Mouse (Mus musculus) spleen, adult 2 months (tissue): Measurements from ENCODE around the gene Bank1. TPM values are rescaled to one million over a fixed set of nuclear protein-coding genes. Genes with fewer than 3 reads are reported as not detected.
"Not testable (repeated sequence)": the region's sequence is repeated elsewhere in the genome, so short reads cannot be mapped to it uniquely, and the experiment has no call there.

ENCODE experiments used
- DNase-seq, 2 experiments: peaks; one replicate each; pipeline versions ENCODE4 v3.0.0 to v3.0.0-alpha.2; 2012 to 2021; ENCODE audit warnings: low spot score in 2 of 2, low read depth in 1 of 2
- H3K27ac ChIP-seq: fragments of 200-500 bp; 2 replicates; pipeline ENCODE4 v1.5.1; 2012; ENCODE audit warnings: low read length, inconsistent platforms; ENCODE audit not compliant: insufficient read depth
- H3K27me3 ChIP-seq: fragments of 200-500 bp; 2 replicates; pipeline ENCODE4 v1.6.1; 2012; ENCODE audit warnings: mild to moderate bottlenecking, moderate library complexity, low read length, inconsistent platforms; ENCODE audit not compliant: control insufficient read depth, insufficient read depth
- H3K36me3 ChIP-seq: fragments of 200-500 bp; 2 replicates; pipeline ENCODE4 v1.6.1; 2012; ENCODE audit warnings: mild to moderate bottlenecking, low read length, inconsistent platforms; ENCODE audit not compliant: control insufficient read depth, insufficient read depth
- H3K4me1 ChIP-seq: fragments of 200-500 bp; 2 replicates; pipeline ENCODE4 v1.6.1; 2011; ENCODE audit warnings: inconsistent platforms; ENCODE audit not compliant: control insufficient read depth, insufficient read depth, insufficient read length
- H3K4me3 ChIP-seq: fragments of 200-500 bp; 2 replicates; pipeline ENCODE4 v1.5.1; 2011; ENCODE audit warnings: mild to moderate bottlenecking, inconsistent platforms; ENCODE audit not compliant: insufficient read depth, insufficient read length; ENCODE audit errors: extremely low read depth
- CTCF ChIP-seq: fragments of 200-500 bp; IDR thresholded peaks from 2 replicates; pipeline ENCODE4 v1.5.1; 2011; ENCODE audit warnings: mild to moderate bottlenecking, inconsistent platforms; ENCODE audit not compliant: insufficient read depth, insufficient read length, insufficient replicate concordance; ENCODE audit errors: extremely low read depth
- POLR2A ChIP-seq: fragments of 200-500 bp; IDR thresholded peaks from 2 replicates; pipeline ENCODE4 v1.6.1; 2011; ENCODE audit warnings: low read depth, low read length, inconsistent platforms
- WGBS: fragments of 180-500 bp; shearing (Covaris S2); methylation state at CpG from one replicate; pipeline ENCODE4 v1.1.7; 2018; 5-methylcytosine and 5-hydroxymethylcytosine counted together
- polyA plus RNA-seq: library from polyadenylated mRNA; depleted of rRNA; stranded (reverse); fragments of >200 nt; gene quantifications from 2 replicates; pipeline ENCODE4 v1.2.3, GENCODE M21; 2012

The Bank1 gene
- polyA plus RNA-seq, 1 experiment: 23.4 TPM

- H3K36me3 ChIP-seq: no peaks in the 10 kb centered on the region
- H3K4me3 ChIP-seq: no peak overlapping the region
- peaks cover 13% of the 10 kb centered on the region for H3K4me1 ChIP-seq
- WGBS: 92% methylated on average over 5 of the region's 5 CpGs
- TF ChIP-seq POLR2A: no peak
- no peak for TF ChIP-seq CTCF
- DNase-seq: no peak
- H3K27ac ChIP-seq: peak overlapping the region; percentile 73
- no peaks in the 10 kb centered on the region for H3K27me3 ChIP-seq
Measured at GRCm38 (mm10) chr3:136306564-136307158, 19.2 kb downstream of the Bank1 start.

DNA sequence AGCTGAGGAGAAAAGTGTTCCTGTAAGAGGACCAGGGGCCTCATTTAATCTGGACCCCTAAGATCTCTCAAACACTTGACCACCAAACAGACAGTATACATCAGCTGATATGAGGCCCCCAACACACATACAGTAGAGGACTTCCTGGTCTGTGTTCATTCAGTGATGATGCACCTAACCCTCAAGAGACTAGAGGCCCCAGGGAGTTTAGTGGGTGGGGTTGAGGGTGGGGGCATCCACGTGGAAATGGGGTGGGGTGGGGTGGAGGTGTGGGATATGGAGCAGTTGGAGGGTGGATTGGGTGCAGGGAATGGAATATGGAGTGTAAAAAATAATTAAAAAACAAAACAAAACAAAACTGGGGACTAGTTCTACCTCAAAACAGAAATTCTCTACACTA lies 23.3 kb downstream of the Bank1 start:
- no peak for TF ChIP-seq CTCF
- TF ChIP-seq POLR2A: no peak
- WGBS: 36% methylated on average over 1 of the region's 1 CpGs

DNA sequence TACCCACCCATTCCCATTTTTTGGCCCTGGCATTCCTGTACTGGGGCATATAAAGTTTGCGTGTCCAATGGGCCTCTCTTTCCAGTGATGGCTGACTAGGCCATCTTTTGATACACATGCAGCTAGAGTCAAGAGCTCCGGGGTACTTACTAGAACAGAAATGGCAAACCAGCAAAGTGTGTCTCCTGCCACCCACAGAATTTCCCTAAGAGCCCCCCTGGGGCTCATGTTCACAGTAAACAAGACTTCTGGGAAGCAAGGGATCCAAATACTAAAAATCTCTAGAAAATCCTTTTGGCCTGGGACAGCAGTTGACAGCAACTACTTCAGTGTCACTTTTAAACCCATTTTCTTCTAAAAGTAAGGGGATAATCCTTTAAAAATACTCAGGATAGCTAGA lies 25.1 kb downstream of the Bank1 start:
- H3K27ac ChIP-seq, H3K27me3 ChIP-seq, H3K36me3 ChIP-seq, H3K4me3 ChIP-seq, H3K4me1 ChIP-seq: not testable (repeated sequence)
- DNase-seq: peak; percentile 47 to 67
- WGBS: 38% methylated on average over 2 of the region's 2 CpGs

More for the DNA sequence above, 23.3 kb downstream of the Bank1 start:
- peak; percentile 23 to 31 for DNase-seq
- Histone ChIP-seq H3K4me1 (peaks cover 4% of the 10 kb centered on the region), H3K27me3 (no peaks in the 10 kb centered on the region), H3K36me3 (no peaks in the 10 kb centered on the region), H3K4me3 (no peak overlapping the region), H3K27ac (peak overlapping the region; percentile 82; the same call in 1 of the 2 replicates)

DNA sequence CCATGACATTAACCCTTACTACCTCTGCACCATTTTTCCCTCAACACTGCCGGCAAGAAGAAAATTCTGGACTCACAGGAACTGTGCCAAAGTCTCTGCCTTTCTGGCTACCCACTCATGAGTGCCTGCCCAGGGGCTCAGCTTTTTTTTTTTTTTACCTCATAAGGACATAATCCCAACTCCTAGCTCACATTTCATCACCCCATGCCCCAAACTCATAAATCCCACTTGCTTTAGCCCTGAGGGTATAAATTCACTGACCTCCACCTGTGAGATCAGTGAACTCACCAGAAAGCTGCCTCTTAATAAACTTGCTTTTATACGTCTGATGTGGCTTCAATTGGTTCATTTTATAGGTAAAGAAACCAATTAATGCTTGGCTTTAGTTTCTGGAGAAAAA lies 28.5 kb downstream of the Bank1 start:
- no peak for DNase-seq
- peaks cover 5% of the 10 kb centered on the region for H3K4me1 ChIP-seq
- WGBS: 91% methylated on average over 2 of the region's 2 CpGs
- H3K27me3 ChIP-seq: no peaks in the 10 kb centered on the region
- TF ChIP-seq POLR2A (no peak), CTCF (no peak)
- no peak overlapping the region for H3K4me3 ChIP-seq
- H3K36me3 ChIP-seq: no peaks in the 10 kb centered on the region; the same call in 1 of the 2 replicates
- H3K27ac ChIP-seq: no peak overlapping the region

DNA sequence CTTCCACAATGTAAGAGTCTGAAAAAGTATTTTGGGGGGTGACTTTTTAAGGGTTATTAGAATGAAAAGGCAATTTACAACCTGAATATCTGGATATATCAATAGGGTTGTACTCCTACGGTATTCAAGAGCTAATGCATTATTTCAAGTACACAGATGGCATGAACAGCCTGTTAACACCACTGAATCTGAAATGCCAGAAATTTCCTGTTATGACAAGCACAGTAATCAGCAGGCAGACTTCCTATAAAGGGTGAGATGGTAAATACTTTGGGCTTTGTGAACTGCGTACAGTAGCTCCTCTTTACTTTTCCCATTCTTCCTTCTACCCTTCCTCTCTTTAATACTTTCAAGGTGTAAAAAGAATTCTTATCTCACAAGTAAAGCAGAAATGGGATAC lies 30.6 kb downstream of the Bank1 start:
- no peak for TF ChIP-seq CTCF
- TF ChIP-seq POLR2A: no peak
- 51% methylated on average over 2 of the region's 2 CpGs for WGBS
- no peak overlapping the region for H3K27ac ChIP-seq
- H3K27me3 ChIP-seq: no peaks in the 10 kb centered on the region
- no peaks in the 10 kb centered on the region; the same call in 1 of the 2 replicates for H3K36me3 ChIP-seq
- H3K4me3 ChIP-seq: no peak overlapping the region
- DNase-seq: no peak
- H3K4me1 ChIP-seq: peaks cover 4% of the 10 kb centered on the region; the same call in 1 of the 2 replicates

DNA sequence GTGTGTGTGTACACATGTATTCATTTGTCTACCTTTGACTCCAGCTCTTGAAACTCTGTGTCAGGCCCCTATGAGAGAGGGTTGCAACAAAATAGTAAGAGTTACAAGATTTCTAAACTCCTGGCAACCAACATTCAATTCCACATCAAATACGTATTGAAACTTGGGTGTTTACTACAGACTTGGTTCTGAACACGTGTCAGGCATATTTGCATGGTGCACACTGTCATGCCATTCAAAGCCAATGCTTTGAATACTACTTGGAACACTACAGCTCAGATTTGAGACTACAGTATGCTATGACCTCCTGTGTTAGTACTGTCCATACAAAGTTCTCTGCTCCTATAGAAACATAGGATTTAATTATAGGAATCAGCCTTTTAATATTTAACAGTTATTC lies 38.0 kb downstream of the Bank1 start:
- Histone ChIP-seq H3K36me3 (peaks cover 4% of the 10 kb centered on the region), H3K4me1 (peaks cover 2% of the 10 kb centered on the region; the same call in 1 of the 2 replicates), H3K27me3 (no peaks in the 10 kb centered on the region), H3K4me3 (no peak overlapping the region), H3K27ac (no peak overlapping the region)
- DNase-seq: no peak
- WGBS: 77% methylated on average over 2 of the region's 2 CpGs
- TF ChIP-seq POLR2A: no peak
- TF ChIP-seq CTCF: no peak

DNA sequence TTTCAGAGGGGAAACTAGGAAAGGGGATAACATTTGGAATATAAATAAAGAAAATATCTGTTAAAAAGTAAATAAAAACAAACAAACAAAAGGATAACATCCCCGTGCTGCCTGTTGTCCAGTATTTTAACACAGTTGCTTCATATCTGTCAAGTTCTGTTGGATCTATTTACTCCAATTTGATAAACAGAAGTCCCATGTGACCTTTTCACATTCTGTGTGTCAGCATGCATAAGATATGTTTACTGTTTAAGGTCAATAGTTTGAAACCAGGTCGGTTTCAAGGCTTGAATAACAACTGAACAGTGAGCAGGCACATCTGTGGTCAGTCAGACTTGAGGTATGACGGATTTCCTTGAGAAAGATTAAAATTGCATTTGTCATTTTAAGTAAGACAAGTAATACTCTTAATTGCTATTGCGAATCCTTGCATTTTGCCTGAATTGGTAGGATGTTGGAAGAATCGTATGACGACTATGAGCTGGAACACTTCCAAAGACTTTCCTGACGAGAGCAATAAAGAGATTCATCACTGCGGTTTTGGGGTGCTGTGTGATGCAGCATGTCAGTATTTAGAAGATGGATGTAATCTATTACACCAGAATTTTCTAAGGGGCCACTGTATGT lies 60.8 kb downstream of the Bank1 start:
- no peaks in the 10 kb centered on the region for H3K27me3 ChIP-seq

More for the DNA sequence above, 60.8 kb downstream of the Bank1 start:
- Histone ChIP-seq H3K4me1 (no peaks in the 10 kb centered on the region), H3K4me3 (no peak overlapping the region), H3K27ac (no peak overlapping the region), H3K36me3 (peaks cover 1% of the 10 kb centered on the region; the same call in 1 of the 2 replicates)
- no peak for DNase-seq
- 85% methylated on average over 8 of the region's 8 CpGs for WGBS
- TF ChIP-seq CTCF (no peak), POLR2A (no peak)
